Mouse (Mus musculus) kidney, postnatal 0 days (tissue): Measurements from ENCODE around the gene Tatdn3. TPM values are rescaled to one million over a fixed set of nuclear protein-coding genes. Genes with fewer than 3 reads are reported as not detected.

Experiments used
- ATAC-seq: fragments of 200-750 bp; cut with Nextera tagmentation; replicated peaks from 2 replicates; pipeline ENCODE4 v1.8.0; 2017; ENCODE audit warnings: low read depth, moderate number of reproducible peaks, moderate TSS enrichment, moderate library complexity; ENCODE audit not compliant: low FRiP score
- DNase-seq: peaks from one replicate; pipeline ENCODE4 v3.0.0-alpha.2; 2016; ENCODE audit warnings: low spot score
- H3K27ac ChIP-seq: fragments of 300-500 bp; sonication (generic); 2 replicates; pipeline ENCODE4 v1.5.1; 2014; ENCODE audit warnings: mild to moderate bottlenecking
- H3K27me3 ChIP-seq: fragments of 300-500 bp; sonication (generic); 2 replicates; pipeline ENCODE4 v1.6.1; 2014; ENCODE audit warnings: low read length, mixed read lengths; ENCODE audit not compliant: insufficient read depth
- H3K36me3 ChIP-seq: fragments of 300-500 bp; sonication (generic); 2 replicates; pipeline ENCODE4 v1.6.1; 2014; ENCODE audit warnings: low read length, mixed read lengths; ENCODE audit not compliant: insufficient read depth
- H3K4me1 ChIP-seq: fragments of 300-500 bp; sonication (generic); replicated peaks from 2 replicates; pipeline ENCODE4 v1.6.1; 2014; ENCODE audit warnings: antibody characterized with exemption, low read length, mixed read lengths; ENCODE audit not compliant: insufficient read depth
- H3K4me2 ChIP-seq: fragments of 300-500 bp; sonication (generic); 2 replicates; pipeline ENCODE4 v1.6.1; 2014; ENCODE audit warnings: mild to moderate bottlenecking, low read length, moderate library complexity, mixed read lengths
- H3K4me3 ChIP-seq: fragments of 300-500 bp; sonication (generic); replicated peaks from 2 replicates; pipeline ENCODE4 v1.5.1; 2014; ENCODE audit warnings: low read depth, low read length
- H3K9ac ChIP-seq: fragments of 300-500 bp; sonication (generic); 2 replicates; pipeline ENCODE4 v1.6.1; 2014; ENCODE audit warnings: low read depth, low read length
- H3K9me3 ChIP-seq: fragments of 300-500 bp; sonication (generic); replicated peaks from 2 replicates; pipeline ENCODE4 v1.6.1; 2016; ENCODE audit warnings: low read length, inconsistent platforms, mixed read lengths
- CTCF ChIP-seq: IDR thresholded peaks from 2 replicates; pipeline ENCODE4 v1.5.1; 2016; ENCODE audit warnings: antibody characterized with exemption, low read depth, mild to moderate bottlenecking, moderate library complexity
- WGBS: fragments of 180-500 bp; shearing (Covaris S2); extraction: QIAGEN DNeasy Blood & Tissue Kit; methylation state at CpG from one replicate; pipeline ENCODE4 v1.1.7; 2014; 5-methylcytosine and 5-hydroxymethylcytosine counted together
- polyA plus RNA-seq: library from polyadenylated mRNA; unstranded; fragments of >200 nt; fragmentation: Nextera tagmentation; extraction: Ambion mirVana; gene quantifications from 2 replicates; pipeline ENCODE4 v1.2.1, GENCODE M21; 2015

The Tatdn3 gene
- 15.6 and 16.1 TPM in 2 replicates for polyA plus RNA-seq

GRCm38 (mm10) chr1:191062781-191063485 lies at the start of gene Tatdn3, which contains the start of gene Nsl1:
TSS of gene Tatdn3 (minus strand) at chr1:191062932.
TSS of gene Nsl1 (plus strand) at chr1:191063012.
- H3K4me2 ChIP-seq = peak within 1 kb of the TSS; percentile 90
- 0 out of 2 replicates have a peak within 1 kb of the TSS, but pooled peaks have one; percentile 21 for H3K27ac ChIP-seq
- peak within 1 kb of the TSS; percentile 71 for H3K9ac ChIP-seq
- WGBS = 0% methylated on average over 55 of the region's 56 CpGs
- peak within 1 kb of the TSS; percentile 82 for H3K4me3 ChIP-seq
- 0 out of 2 replicates have a peak, but pooled peaks cover 4% of the 10 kb centered on the region for H3K4me1 ChIP-seq
- no peaks in the 10 kb centered on the region for H3K9me3 ChIP-seq
- no peaks in the 10 kb centered on the region for H3K27me3 ChIP-seq
- DNase-seq (peak; percentile 88), ATAC-seq (peak; percentile 91)
- H3K36me3 ChIP-seq = 0 out of 2 replicates have a peak, but pooled peaks cover 9% of the 10 kb centered on the region
- TF ChIP-seq CTCF = peak; percentile 57

GRCm38 (mm10) chr1:191111146-191111545 lies 48.4 kb upstream of the Tatdn3 start:
- no peak overlapping the region for H3K4me3 ChIP-seq
- no peaks in the 10 kb centered on the region for H3K27me3 ChIP-seq
- ATAC-seq (no peak), DNase-seq (peak; percentile 58)
- no peaks in the 10 kb centered on the region for H3K36me3 ChIP-seq
- peak overlapping the region; percentile 47 for H3K27ac ChIP-seq
- no peak overlapping the region for H3K4me2 ChIP-seq
- no peaks in the 10 kb centered on the region for H3K9me3 ChIP-seq
- 37% methylated on average over 8 of the region's 8 CpGs for WGBS
- H3K4me1 ChIP-seq = no peaks in the 10 kb centered on the region; the same call in 1 of the 2 replicates
- no peak for TF ChIP-seq CTCF
- no peak overlapping the region for H3K9ac ChIP-seq

- H3K27me3 ChIP-seq = no peaks in the 10 kb centered on the region
- no peaks in the 10 kb centered on the region for H3K9me3 ChIP-seq
- H3K4me2 ChIP-seq = no peak overlapping the region
- no peaks in the 10 kb centered on the region; the same call in 1 of the 2 replicates for H3K4me1 ChIP-seq
- H3K27ac ChIP-seq = no peak overlapping the region
- 92% methylated on average over 9 of the region's 9 CpGs for WGBS
- TF ChIP-seq CTCF = no peak
- no peak overlapping the region for H3K4me3 ChIP-seq
- no peaks in the 10 kb centered on the region for H3K36me3 ChIP-seq
- H3K9ac ChIP-seq = no peak overlapping the region
- ATAC-seq (no peak), DNase-seq (no peak)
Observed at GRCm38 (mm10) chr1:191109907-191110306, 47.2 kb upstream of the Tatdn3 start.

- peak; percentile 52 for DNase-seq
- TF ChIP-seq CTCF = no peak
- H3K36me3 ChIP-seq = no peaks in the 10 kb centered on the region
- H3K4me2 ChIP-seq = no peak overlapping the region
- 60% methylated on average over 10 of the region's 10 CpGs for WGBS
- no peaks in the 10 kb centered on the region; the same call in 1 of the 2 replicates for H3K4me1 ChIP-seq
- no peaks in the 10 kb centered on the region for H3K9me3 ChIP-seq
- H3K27me3 ChIP-seq = no peaks in the 10 kb centered on the region
- no peak overlapping the region for H3K27ac ChIP-seq
- no peak overlapping the region for H3K9ac ChIP-seq
- H3K4me3 ChIP-seq = no peak overlapping the region
- ATAC-seq = no peak
Observed at GRCm38 (mm10) chr1:191107306-191107705, 44.6 kb upstream of the Tatdn3 start.

GRCm38 (mm10) chr1:191105246-191105645 lies 42.5 kb upstream of the Tatdn3 start:
- Histone ChIP-seq H3K9me3 (no peaks in the 10 kb centered on the region), H3K4me3 (no peak overlapping the region), H3K27me3 (no peaks in the 10 kb centered on the region), H3K27ac (no peak overlapping the region), H3K4me2 (no peak overlapping the region), H3K9ac (no peak overlapping the region), H3K4me1 (no peaks in the 10 kb centered on the region), H3K36me3 (no peaks in the 10 kb centered on the region)
- TF ChIP-seq CTCF = no peak
- DNase-seq = no peak
- ATAC-seq = no peak
- WGBS = 81% methylated on average over 9 of the region's 9 CpGs

GRCm38 (mm10) chr1:191102730-191103370 lies 40.1 kb upstream of the Tatdn3 start:
- no peaks in the 10 kb centered on the region for H3K9me3 ChIP-seq
- H3K9ac ChIP-seq = no peak overlapping the region
- no peaks in the 10 kb centered on the region for H3K27me3 ChIP-seq
- DNase-seq (no peak), ATAC-seq (no peak)
- WGBS = 84% methylated on average over 15 of the region's 15 CpGs
- H3K36me3 ChIP-seq = no peaks in the 10 kb centered on the region
- no peak overlapping the region for H3K27ac ChIP-seq
- 0 out of 2 replicates have a peak, but pooled peaks cover 8% of the 10 kb centered on the region for H3K4me1 ChIP-seq
- no peak overlapping the region for H3K4me2 ChIP-seq
- no peak overlapping the region for H3K4me3 ChIP-seq
- TF ChIP-seq CTCF = no peak
